Mouse (Mus musculus): ENCODE data around the gene C1qtnf5.

DNA sequence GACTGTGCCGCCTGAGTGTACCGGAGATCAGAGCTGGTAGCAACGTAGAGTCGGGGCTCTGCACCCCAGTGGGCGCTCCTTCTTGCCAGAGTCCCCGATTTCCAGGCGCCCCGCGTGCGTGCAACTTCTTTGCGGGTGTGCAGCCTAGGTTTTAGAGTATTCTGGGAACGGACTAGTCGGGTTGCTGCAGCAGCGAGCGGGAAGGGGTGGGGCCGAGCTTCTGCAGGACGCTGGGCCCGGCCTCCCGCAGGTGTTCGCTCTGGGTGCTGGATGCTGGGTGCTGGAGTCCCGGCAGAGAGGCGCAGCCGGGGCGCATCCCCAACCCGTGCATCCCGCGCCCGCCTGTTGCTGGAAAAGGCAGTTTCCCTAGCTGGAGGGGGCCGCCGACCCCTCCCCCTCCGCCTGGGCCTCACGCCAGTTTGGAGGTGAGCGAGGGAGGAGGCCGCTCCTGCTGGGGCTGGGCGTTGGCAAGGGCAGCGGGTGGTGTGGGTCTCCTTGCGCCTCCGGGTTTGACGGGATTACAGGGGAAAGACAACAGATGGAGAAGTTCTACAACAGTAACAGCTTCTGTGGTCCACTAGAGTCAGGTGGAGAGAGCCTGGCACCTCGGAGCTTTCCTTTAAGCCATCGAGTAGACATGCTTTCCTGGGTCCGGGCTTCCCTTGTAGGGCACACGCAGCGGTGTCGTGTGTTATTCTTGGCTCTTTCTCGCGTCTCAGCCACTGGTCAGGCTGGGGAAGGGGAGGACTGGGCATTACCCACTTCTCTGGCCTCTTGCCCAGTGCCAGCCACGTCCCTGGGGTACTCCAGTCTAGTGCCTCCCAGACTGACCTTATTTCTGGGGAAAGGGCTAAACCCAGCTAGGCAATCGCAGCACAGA, 28.0 kb downstream of the C1qtnf5 start:
- TF ChIP-seq CTCF (IDR thresholded peaks at IDR 0.05; ENCODE audit: borderline replicate concordance, insufficient read depth, low read length) (no peak), POLR2A (IDR thresholded peaks at IDR 0.05; ENCODE audit: low read depth, low read length) (0 out of 2 replicates have a peak, but pooled peaks have one; percentile 5)
